Mouse (Mus musculus): ENCODE measurements around the gene Gpr176. TPM values are rescaled to one million over a fixed set of nuclear protein-coding genes. Genes with fewer than 3 reads are reported as not detected.

The Gpr176 gene
- polyA plus RNA-seq, 1 experiment from 2014 or later: 2.1 TPM

DNA sequence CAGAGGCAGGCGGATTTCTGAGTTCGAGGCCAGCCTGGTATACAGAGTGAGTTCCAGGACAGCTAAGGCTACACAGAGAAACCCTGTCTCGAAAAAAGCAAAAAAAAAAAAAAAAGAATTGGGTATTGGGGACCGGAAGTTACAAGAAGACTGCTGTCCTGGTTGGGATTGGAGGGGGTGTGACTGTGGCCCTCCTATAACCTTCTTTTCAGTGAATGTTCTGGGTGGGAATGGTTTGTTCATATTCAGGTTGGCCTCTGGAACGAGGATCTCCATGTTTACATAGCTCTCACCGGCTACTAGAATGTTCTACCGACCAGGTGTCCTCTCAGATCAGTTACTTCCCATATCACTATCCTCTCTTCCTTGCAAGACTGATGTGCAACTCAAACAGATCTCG lies 116.1 kb downstream of the Gpr176 start:
- WGBS: 76% methylated on average over 8 of the region's 8 CpGs
- H3K27me3 ChIP-seq: no peaks in the 10 kb centered on the region
- no peak overlapping the region for H3K27ac ChIP-seq
- peak overlapping the region; percentile 44 for H3K4me3 ChIP-seq (replicated peaks)
- no peaks in the 10 kb centered on the region for H3K9me3 ChIP-seq
- no peak; the same call in 1 of the 2 replicates for ATAC-seq
- peaks cover 5% of the 10 kb centered on the region for H3K4me1 ChIP-seq (replicated peaks)
- H3K4me2 ChIP-seq (replicated peaks): peak overlapping the region; percentile 59
- no peak overlapping the region for H3K9ac ChIP-seq (replicated peaks)
- H3K36me3 ChIP-seq: no peaks in the 10 kb centered on the region

DNA sequence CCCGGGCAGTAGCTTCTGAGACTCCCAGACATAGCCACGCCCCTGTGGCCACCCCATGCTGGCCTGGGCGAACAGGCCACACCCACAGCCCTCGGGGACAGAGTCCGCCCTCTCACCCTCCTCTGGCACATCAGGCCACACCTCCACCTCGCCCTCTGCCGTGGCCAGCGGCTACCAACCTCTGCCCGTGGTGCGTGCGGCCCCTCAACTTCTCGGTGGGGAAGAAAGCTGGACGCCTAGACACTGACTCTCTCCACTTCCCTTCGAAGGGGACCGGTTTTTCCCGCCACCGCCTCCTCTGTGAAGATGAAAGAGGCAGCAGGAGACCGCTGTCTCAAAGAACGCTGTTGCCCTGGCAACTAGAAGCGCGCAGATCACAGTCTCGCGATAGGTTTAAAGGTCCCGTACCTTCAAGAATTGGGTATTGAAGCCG lies 116.6 kb downstream of the Gpr176 start, which contains the start of gene Fsip1:
TSS of gene Fsip1 (minus strand) at position 346 of the 433 bp plus-strand sequence.
- H3K27me3 ChIP-seq: no peaks in the 10 kb centered on the region
- H3K27ac ChIP-seq: no peak within 1 kb of the TSS
- peak; percentile 92 for ATAC-seq
- 1% methylated on average over 25 of the region's 25 CpGs for WGBS
- no peaks in the 10 kb centered on the region for H3K36me3 ChIP-seq
- H3K4me3 ChIP-seq (replicated peaks): peak within 1 kb of the TSS; percentile 44
- H3K4me2 ChIP-seq (replicated peaks): peak within 1 kb of the TSS; percentile 59
- H3K4me1 ChIP-seq (replicated peaks): peaks cover 5% of the 10 kb centered on the region
- H3K9me3 ChIP-seq: no peaks in the 10 kb centered on the region
- peak within 1 kb of the TSS; percentile 40; the same call in 1 of the 2 replicates for H3K9ac ChIP-seq (replicated peaks)

DNA sequence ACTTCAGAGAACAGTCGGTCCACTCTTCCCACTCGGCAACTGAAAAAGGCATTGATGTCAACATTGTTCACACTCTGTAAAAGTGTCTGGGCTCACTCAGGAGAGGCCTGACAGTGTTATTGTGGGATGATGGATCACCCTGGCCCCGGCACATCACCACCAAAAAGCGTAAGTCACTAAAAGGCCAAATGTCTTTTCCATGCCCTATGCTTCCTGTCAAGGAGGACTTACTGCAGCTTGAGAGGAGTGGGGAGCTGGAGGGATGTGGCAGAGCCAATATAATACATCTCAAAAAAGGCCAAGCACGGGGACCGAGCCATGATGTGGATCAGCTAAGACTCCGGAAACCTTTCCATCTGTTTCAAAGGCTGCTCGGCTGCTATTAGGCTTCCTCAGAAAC lies 118.7 kb downstream of the Gpr176 start:
- Histone ChIP-seq H3K4me3 (replicated peaks) (no peak overlapping the region), H3K4me2 (replicated peaks) (no peak overlapping the region), H3K27me3 (no peaks in the 10 kb centered on the region), H3K27ac (no peak overlapping the region), H3K9me3 (no peaks in the 10 kb centered on the region), H3K9ac (replicated peaks) (no peak overlapping the region), H3K36me3 (no peaks in the 10 kb centered on the region), H3K4me1 (replicated peaks) (peaks cover 5% of the 10 kb centered on the region)
- ATAC-seq: no peak
- 83% methylated on average over 8 of the region's 8 CpGs for WGBS

DNA sequence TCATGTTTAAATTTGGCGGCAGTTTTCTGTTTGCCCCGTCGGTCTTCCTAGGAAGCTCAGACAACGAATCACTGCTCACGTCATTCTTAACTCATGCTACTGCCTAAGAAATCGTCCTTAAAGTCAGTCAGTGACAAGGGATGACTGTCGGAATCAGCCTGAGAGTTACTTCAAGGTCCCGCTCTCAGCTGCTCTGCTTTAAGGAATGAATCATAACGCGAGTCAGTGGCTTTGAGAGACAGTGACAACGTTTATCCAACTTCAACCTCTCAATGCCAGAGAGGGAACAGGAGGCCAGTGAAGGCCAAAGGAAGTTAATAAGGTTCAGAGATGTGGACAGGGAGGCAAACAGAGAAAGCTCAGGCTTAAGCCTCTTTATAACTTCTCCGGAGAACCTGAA lies 124.3 kb downstream of the Gpr176 start:
- no peak overlapping the region for H3K4me3 ChIP-seq (replicated peaks)
- no peaks in the 10 kb centered on the region for H3K36me3 ChIP-seq
- no peak overlapping the region for H3K9ac ChIP-seq (replicated peaks)
- WGBS: 75% methylated on average over 12 of the region's 12 CpGs
- no peak overlapping the region for H3K4me2 ChIP-seq (replicated peaks)
- ATAC-seq: no peak
- H3K27me3 ChIP-seq: no peaks in the 10 kb centered on the region
- no peak overlapping the region for H3K27ac ChIP-seq
- no peaks in the 10 kb centered on the region for H3K4me1 ChIP-seq (replicated peaks)
- H3K9me3 ChIP-seq: no peaks in the 10 kb centered on the region

DNA sequence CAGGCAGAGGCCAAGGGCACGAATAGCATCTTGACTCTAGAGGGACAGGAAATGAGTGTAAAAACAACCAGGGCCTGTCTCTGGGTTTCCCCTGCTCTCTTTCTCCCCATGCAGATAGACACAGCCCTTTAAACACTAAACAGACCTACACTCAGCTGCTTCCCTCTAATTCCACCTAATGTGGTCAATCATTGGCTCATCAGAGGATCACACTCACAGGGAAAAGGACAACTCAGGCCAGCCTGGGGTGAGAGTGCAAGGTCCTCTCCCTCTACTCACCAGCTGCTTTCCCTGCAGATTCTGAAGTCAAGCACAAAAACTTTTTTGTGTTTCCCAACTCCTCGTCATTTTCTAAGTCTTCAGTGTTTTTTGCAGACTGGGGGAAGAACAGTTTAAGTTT lies 125.2 kb downstream of the Gpr176 start:
- H3K36me3 ChIP-seq: no peaks in the 10 kb centered on the region
- no peak overlapping the region for H3K4me3 ChIP-seq (replicated peaks)
- no peaks in the 10 kb centered on the region for H3K27me3 ChIP-seq
- H3K9ac ChIP-seq (replicated peaks): no peak overlapping the region
- no peaks in the 10 kb centered on the region for H3K9me3 ChIP-seq
- H3K27ac ChIP-seq: no peak overlapping the region
- no peak overlapping the region for H3K4me2 ChIP-seq (replicated peaks)
- no peaks in the 10 kb centered on the region for H3K4me1 ChIP-seq (replicated peaks)
- no peak for ATAC-seq
- WGBS: 74% methylated on average over 2 of the region's 2 CpGs

DNA sequence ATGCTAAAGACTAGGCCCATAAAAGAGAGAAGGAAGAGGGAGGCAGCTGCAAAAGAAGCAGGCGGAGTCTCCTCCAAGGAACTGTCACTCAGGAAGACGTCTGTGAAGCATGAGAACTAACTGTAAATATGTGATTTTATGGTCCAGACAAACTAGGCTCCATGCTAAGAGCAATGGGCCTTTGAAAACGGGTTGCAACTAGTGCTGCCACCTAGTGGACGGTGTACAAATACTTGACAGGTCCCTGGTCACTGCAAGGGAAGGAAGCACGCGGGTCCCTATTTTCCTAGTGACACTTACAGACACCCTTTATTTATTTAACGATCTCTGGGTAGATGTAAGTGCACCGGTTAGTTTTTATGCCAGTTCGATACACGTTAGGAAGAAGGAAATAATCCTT lies 127.3 kb downstream of the Gpr176 start:
- H3K9me3 ChIP-seq: no peaks in the 10 kb centered on the region
- no peak overlapping the region for H3K4me2 ChIP-seq (replicated peaks)
- H3K4me1 ChIP-seq (replicated peaks): no peaks in the 10 kb centered on the region
- no peaks in the 10 kb centered on the region for H3K27me3 ChIP-seq
- H3K4me3 ChIP-seq (replicated peaks): no peak overlapping the region
- WGBS: 17% methylated on average over 10 of the region's 10 CpGs
- no peak overlapping the region for H3K9ac ChIP-seq (replicated peaks)
- peak; percentile 81 for ATAC-seq
- no peaks in the 10 kb centered on the region for H3K36me3 ChIP-seq
- no peak overlapping the region for H3K27ac ChIP-seq

DNA sequence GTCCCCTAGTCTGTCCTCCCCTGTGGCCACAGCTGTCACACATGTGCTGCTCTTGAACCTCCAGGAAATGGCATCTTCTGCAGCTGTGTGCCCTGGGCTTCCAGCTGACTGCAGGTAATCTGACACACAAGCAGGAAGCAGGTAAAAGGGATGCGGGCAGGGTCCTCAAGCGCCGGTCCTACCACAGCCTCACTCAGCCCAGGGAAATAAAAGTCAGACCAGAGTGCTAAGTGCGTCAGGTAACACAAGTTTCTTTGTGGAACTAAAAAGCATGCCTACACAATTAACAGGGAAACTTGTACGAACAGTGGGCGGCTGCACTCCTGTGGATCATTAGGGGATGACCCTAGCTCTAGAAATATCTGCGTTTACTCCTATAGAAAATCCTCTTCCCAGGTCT lies 137.0 kb downstream of the Gpr176 start:
- Histone ChIP-seq H3K27ac (no peak overlapping the region), H3K27me3 (no peaks in the 10 kb centered on the region), H3K4me2 (replicated peaks) (no peak overlapping the region), H3K9me3 (no peaks in the 10 kb centered on the region), H3K9ac (replicated peaks) (no peak overlapping the region), H3K4me3 (replicated peaks) (no peak overlapping the region), H3K4me1 (replicated peaks) (no peaks in the 10 kb centered on the region), H3K36me3 (no peaks in the 10 kb centered on the region)
- 84% methylated on average over 7 of the region's 7 CpGs for WGBS
- ATAC-seq: no peak

DNA sequence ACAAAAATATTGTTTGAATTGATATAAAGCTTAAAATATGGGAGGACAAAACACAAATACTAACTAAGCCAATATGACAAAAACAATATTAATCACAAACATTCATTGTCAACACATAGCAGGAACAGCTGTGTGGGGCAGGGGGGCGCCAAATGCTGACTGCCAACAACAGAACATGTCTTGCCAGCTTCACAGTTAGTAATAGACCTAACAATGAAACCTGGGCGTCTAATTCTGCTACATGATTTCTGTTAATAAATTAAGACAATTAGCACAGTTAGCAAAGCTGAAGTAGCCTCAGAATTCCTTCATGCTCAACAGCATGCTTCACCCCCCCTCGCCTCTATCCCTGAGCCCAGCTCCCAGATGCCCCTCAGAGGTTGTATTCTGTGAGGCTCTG lies 137.6 kb downstream of the Gpr176 start:
- H3K9ac ChIP-seq (replicated peaks): no peak overlapping the region
- H3K9me3 ChIP-seq: no peaks in the 10 kb centered on the region
- H3K4me2 ChIP-seq (replicated peaks): no peak overlapping the region
- 85% methylated on average over 3 of the region's 3 CpGs for WGBS
- H3K36me3 ChIP-seq: no peaks in the 10 kb centered on the region
- ATAC-seq: no peak
- H3K4me1 ChIP-seq (replicated peaks): no peaks in the 10 kb centered on the region
- no peak overlapping the region for H3K27ac ChIP-seq
- H3K4me3 ChIP-seq (replicated peaks): no peak overlapping the region
- no peaks in the 10 kb centered on the region for H3K27me3 ChIP-seq

DNA sequence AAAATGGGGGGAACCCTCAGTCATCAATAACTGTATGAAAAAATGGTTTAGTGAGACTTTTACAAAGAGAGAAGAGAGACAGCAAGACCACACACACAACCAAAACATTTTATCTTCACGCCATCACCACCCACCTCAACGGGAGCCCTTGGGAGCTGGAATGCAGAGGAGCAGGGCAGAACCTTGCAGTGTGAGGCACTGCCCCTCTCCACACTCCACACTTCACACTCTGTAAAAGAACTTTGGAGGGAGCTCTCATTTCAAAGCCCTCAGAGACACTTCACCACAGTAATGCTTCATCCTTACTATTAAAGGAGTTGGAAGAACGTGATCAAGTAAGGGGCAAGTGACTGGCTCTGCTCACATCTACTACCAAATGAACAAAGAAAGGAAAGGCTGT lies 142.7 kb downstream of the Gpr176 start:
- H3K4me1 ChIP-seq (replicated peaks): no peaks in the 10 kb centered on the region
- ATAC-seq: no peak
- no peak overlapping the region for H3K9ac ChIP-seq (replicated peaks)
- no peaks in the 10 kb centered on the region for H3K27me3 ChIP-seq
- H3K27ac ChIP-seq: no peak overlapping the region
- no peaks in the 10 kb centered on the region for H3K36me3 ChIP-seq
- no peak overlapping the region for H3K4me3 ChIP-seq (replicated peaks)
- WGBS: 88% methylated on average over 3 of the region's 3 CpGs
- no peaks in the 10 kb centered on the region for H3K9me3 ChIP-seq
- H3K4me2 ChIP-seq (replicated peaks): no peak overlapping the region

DNA sequence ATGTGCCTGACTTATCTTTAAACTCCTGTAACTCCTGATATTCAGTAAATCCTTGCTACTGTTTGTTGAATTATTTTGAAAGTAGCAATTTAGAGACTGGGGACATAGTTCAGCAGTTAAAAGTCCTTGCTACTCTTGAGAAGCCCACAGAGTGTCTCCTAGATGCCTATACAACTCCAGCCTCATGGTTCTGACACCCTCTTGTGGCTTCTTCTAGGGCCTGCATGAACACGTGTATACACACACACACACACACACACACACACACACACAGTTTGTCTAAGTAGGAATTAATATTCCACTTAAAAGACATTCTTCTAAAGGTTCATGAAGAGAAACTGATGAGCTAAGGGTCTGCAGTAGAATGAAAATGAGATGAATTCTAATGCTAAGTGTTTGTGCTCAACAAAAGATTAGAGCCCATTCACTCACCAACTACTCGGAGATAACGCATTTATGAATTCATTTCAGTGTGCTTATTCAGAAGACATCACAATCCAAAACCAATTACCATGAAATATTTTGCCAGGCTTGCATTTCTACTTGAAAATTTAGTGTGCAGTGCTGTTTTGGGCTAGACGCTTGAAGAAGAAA lies 144.6 kb downstream of the Gpr176 start:
- no peaks in the 10 kb centered on the region for H3K9me3 ChIP-seq
- H3K27ac ChIP-seq: no peak overlapping the region
- H3K4me2 ChIP-seq (replicated peaks): no peak overlapping the region
- WGBS: 59% methylated on average over 4 of the region's 4 CpGs
- H3K4me3 ChIP-seq (replicated peaks): no peak overlapping the region
- H3K27me3 ChIP-seq: no peaks in the 10 kb centered on the region
- no peak for ATAC-seq
- H3K36me3 ChIP-seq: no peaks in the 10 kb centered on the region
- no peaks in the 10 kb centered on the region for H3K4me1 ChIP-seq (replicated peaks)
- H3K9ac ChIP-seq (replicated peaks): no peak overlapping the region

Small RNA genes within 50 kb of the gene (microRNA-seq; reads per million reads assigned to microRNA genes)
- gene Gm22800: not detected

Other genes starting within 250 kb of the Gpr176 start
- gene Fsip1, start 116.5 kb downstream of the Gpr176 start, polyA plus RNA-seq (2015; fragmentation: Nextera tagmentation; extraction: Ambion mirVana): 1.6 and 2.2 TPM in 2 replicates
- 7.5 and 7.6 TPM in 2 replicates for gene Eif2ak4, start 15.2 kb upstream of the Gpr176 start, polyA plus RNA-seq (2015; fragmentation: Nextera tagmentation; extraction: Ambion mirVana)
- gene Srp14, start 106.3 kb upstream of the Gpr176 start, polyA plus RNA-seq (2015; fragmentation: Nextera tagmentation; extraction: Ambion mirVana): 353 and 358 TPM in 2 replicates
- 4.0 and 4.7 TPM in 2 replicates for gene Bmf, start 176.3 kb upstream of the Gpr176 start, polyA plus RNA-seq (2015; fragmentation: Nextera tagmentation; extraction: Ambion mirVana)
- 37.4 and 38.0 TPM in 2 replicates for gene Bub1b, start 224.8 kb upstream of the Gpr176 start, polyA plus RNA-seq (2015; fragmentation: Nextera tagmentation; extraction: Ambion mirVana)

Data from midbrain, embryonic 13.5 days (tissue).